Mouse (Mus musculus): ENCODE results near the gene Rpl35. TPM values are rescaled to one million over a fixed set of nuclear protein-coding genes. Genes with fewer than 3 reads are reported as not detected.

The Rpl35 gene
- total RNA-seq, 1 experiment = 1,524 TPM

- Histone ChIP-seq H3K27ac (ENCODE audit: insufficient read depth, low read depth, low read length, poor library complexity, severe bottlenecking) (no peak overlapping the region), H3K4me1 (ENCODE audit: control insufficient read depth in 2 of 2, insufficient read depth in 2 of 2, low read length in 2 of 2, poor library complexity in 1 of 2) (peaks cover 0 to 17% of the 10 kb centered on the region in 2 experiments; a peak in 1 of 4 replicates), H3K36me3 (ENCODE audit: control insufficient read depth, insufficient read depth, low read length, poor library complexity, severe bottlenecking) (no peaks in the 10 kb centered on the region), H3K9me3 (ENCODE audit: control insufficient read depth, insufficient read depth, low read depth, low read length) (no peaks in the 10 kb centered on the region), H3K4me3 (ENCODE audit: insufficient read depth in 1 of 2, low read depth in 1 of 2, low read length in 2 of 2, poor library complexity in 1 of 2, severe bottlenecking in 1 of 2) (no peak overlapping the region), H3K9ac (ENCODE audit: insufficient read depth, low read depth, low read length, poor library complexity, severe bottlenecking) (no peak overlapping the region)
- TF ChIP-seq HCFC1 (IDR thresholded peaks at IDR 0.05; ENCODE audit: borderline replicate concordance, insufficient read depth, low read length) (no peak), ZC3H11A (IDR thresholded peaks at IDR 0.05; ENCODE audit: borderline replicate concordance, low read depth, low read length) (no peak), MAFK (IDR thresholded peaks at IDR 0.05; ENCODE audit: insufficient read depth, low read depth, low read length) (no peak), CHD2 (IDR thresholded peaks at IDR 0.05; ENCODE audit: low read depth, low read length) (no peak), ZNF384 (IDR thresholded peaks at IDR 0.05; ENCODE audit: low read depth, low read length) (no peak)
- no peak for DNase-seq (ENCODE audit: low read depth, low spot score)
- in situ Hi-C loops (cut with MboI; ENCODE audit: low sequenced_read_pairs in 2 of 2, unreplicated experiment in 2 of 2) = no loop called here
Measured at GRCm38 (mm10) chr2:38973223-38973622, 32.2 kb downstream of the Rpl35 start.

DNA sequence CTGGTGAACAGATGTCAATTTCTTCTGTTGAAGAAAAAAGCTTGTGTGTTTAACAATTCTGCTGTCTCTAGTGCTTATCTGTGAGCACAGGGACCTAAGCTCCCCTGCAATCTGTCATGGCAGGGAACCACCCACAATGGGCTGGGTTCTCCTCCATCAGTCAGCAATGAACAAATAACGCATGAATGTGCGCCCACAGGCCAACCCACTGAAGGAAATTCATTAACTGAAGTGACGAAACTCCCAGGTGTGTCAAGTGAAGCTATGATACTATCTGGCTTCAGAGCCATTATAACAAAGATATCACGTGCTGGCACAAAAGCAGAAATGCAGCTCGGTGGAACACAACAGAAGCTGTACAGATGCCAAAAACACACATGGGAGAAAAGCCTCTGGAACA, 35.4 kb downstream of the Rpl35 start:
- DNase-seq (ENCODE audit: low read depth, low spot score) = no peak
- H3K9me3 ChIP-seq (ENCODE audit: control insufficient read depth, insufficient read depth, low read depth, low read length) = no peaks in the 10 kb centered on the region
- in situ Hi-C loops (cut with MboI; ENCODE audit: low sequenced_read_pairs in 2 of 2, unreplicated experiment in 2 of 2) = no loop called here
- no peak for TF ChIP-seq MAFK (IDR thresholded peaks at IDR 0.05; ENCODE audit: insufficient read depth, low read depth, low read length)
- no peak for TF ChIP-seq CHD2 (IDR thresholded peaks at IDR 0.05; ENCODE audit: low read depth, low read length)
- no peak for TF ChIP-seq ZC3H11A (IDR thresholded peaks at IDR 0.05; ENCODE audit: borderline replicate concordance, low read depth, low read length)
- no peak for TF ChIP-seq HCFC1 (IDR thresholded peaks at IDR 0.05; ENCODE audit: borderline replicate concordance, insufficient read depth, low read length)
- no peak for TF ChIP-seq ZNF384 (IDR thresholded peaks at IDR 0.05; ENCODE audit: low read depth, low read length)
- H3K36me3 ChIP-seq (ENCODE audit: control insufficient read depth, insufficient read depth, low read length, poor library complexity, severe bottlenecking) = no peaks in the 10 kb centered on the region
- no peak overlapping the region for H3K4me3 ChIP-seq (ENCODE audit: insufficient read depth in 1 of 2, low read depth in 1 of 2, low read length in 2 of 2, poor library complexity in 1 of 2, severe bottlenecking in 1 of 2)
- peaks cover 0 to 7% of the 10 kb centered on the region in 2 experiments; a peak in 1 of 4 replicates for H3K4me1 ChIP-seq (ENCODE audit: control insufficient read depth in 2 of 2, insufficient read depth in 2 of 2, low read length in 2 of 2, poor library complexity in 1 of 2)
- no peak overlapping the region for H3K27ac ChIP-seq (ENCODE audit: insufficient read depth, low read depth, low read length, poor library complexity, severe bottlenecking)
- H3K9ac ChIP-seq (ENCODE audit: insufficient read depth, low read depth, low read length, poor library complexity, severe bottlenecking) = no peak overlapping the region

- Histone ChIP-seq H3K36me3 (ENCODE audit: control insufficient read depth, insufficient read depth, low read length, poor library complexity, severe bottlenecking) (no peaks in the 10 kb centered on the region), H3K4me1 (ENCODE audit: control insufficient read depth in 2 of 2, insufficient read depth in 2 of 2, low read length in 2 of 2, poor library complexity in 1 of 2) (peaks cover 0 to 6% of the 10 kb centered on the region in 2 experiments; a peak in 1 of 4 replicates), H3K27ac (ENCODE audit: insufficient read depth, low read depth, low read length, poor library complexity, severe bottlenecking) (no peak overlapping the region), H3K9ac (ENCODE audit: insufficient read depth, low read depth, low read length, poor library complexity, severe bottlenecking) (no peak overlapping the region), H3K9me3 (ENCODE audit: control insufficient read depth, insufficient read depth, low read depth, low read length) (no peaks in the 10 kb centered on the region), H3K4me3 (ENCODE audit: insufficient read depth in 1 of 2, low read depth in 1 of 2, low read length in 2 of 2, poor library complexity in 1 of 2, severe bottlenecking in 1 of 2) (no peak overlapping the region)
- no peak for DNase-seq (ENCODE audit: low read depth, low spot score)
- in situ Hi-C loops (cut with MboI; ENCODE audit: low sequenced_read_pairs in 2 of 2, unreplicated experiment in 2 of 2) = no loop called here
- no peak for TF ChIP-seq ZNF384 (IDR thresholded peaks at IDR 0.05; ENCODE audit: low read depth, low read length)
- TF ChIP-seq MAFK (IDR thresholded peaks at IDR 0.05; ENCODE audit: insufficient read depth, low read depth, low read length) = no peak
- no peak for TF ChIP-seq ZC3H11A (IDR thresholded peaks at IDR 0.05; ENCODE audit: borderline replicate concordance, low read depth, low read length)
- TF ChIP-seq HCFC1 (IDR thresholded peaks at IDR 0.05; ENCODE audit: borderline replicate concordance, insufficient read depth, low read length) = no peak
- TF ChIP-seq CHD2 (IDR thresholded peaks at IDR 0.05; ENCODE audit: low read depth, low read length) = no peak
Measured at GRCm38 (mm10) chr2:38969650-38970049, 35.8 kb downstream of the Rpl35 start.

- in situ Hi-C loops (cut with MboI; ENCODE audit: low sequenced_read_pairs in 2 of 2, unreplicated experiment in 2 of 2) = no loop called here
- Histone ChIP-seq H3K27ac (ENCODE audit: insufficient read depth, low read depth, low read length, poor library complexity, severe bottlenecking) (no peak overlapping the region), H3K9me3 (ENCODE audit: control insufficient read depth, insufficient read depth, low read depth, low read length) (no peaks in the 10 kb centered on the region), H3K36me3 (ENCODE audit: control insufficient read depth, insufficient read depth, low read length, poor library complexity, severe bottlenecking) (no peaks in the 10 kb centered on the region), H3K4me1 (ENCODE audit: control insufficient read depth in 2 of 2, insufficient read depth in 2 of 2, low read length in 2 of 2, poor library complexity in 1 of 2) (peaks cover 0 to 2% of the 10 kb centered on the region in 2 experiments; a peak in 1 of 4 replicates), H3K4me3 (ENCODE audit: insufficient read depth in 1 of 2, low read depth in 1 of 2, low read length in 2 of 2, poor library complexity in 1 of 2, severe bottlenecking in 1 of 2) (no peak overlapping the region), H3K9ac (ENCODE audit: insufficient read depth, low read depth, low read length, poor library complexity, severe bottlenecking) (no peak overlapping the region)
- DNase-seq (ENCODE audit: low read depth, low spot score) = no peak
- TF ChIP-seq ZNF384 (IDR thresholded peaks at IDR 0.05; ENCODE audit: low read depth, low read length) = no peak
- TF ChIP-seq CHD2 (IDR thresholded peaks at IDR 0.05; ENCODE audit: low read depth, low read length) = no peak
- TF ChIP-seq HCFC1 (IDR thresholded peaks at IDR 0.05; ENCODE audit: borderline replicate concordance, insufficient read depth, low read length) = no peak
- TF ChIP-seq ZC3H11A (IDR thresholded peaks at IDR 0.05; ENCODE audit: borderline replicate concordance, low read depth, low read length) = no peak
- TF ChIP-seq MAFK (IDR thresholded peaks at IDR 0.05; ENCODE audit: insufficient read depth, low read depth, low read length) = no peak
Measured at GRCm38 (mm10) chr2:38964198-38964597, 41.2 kb downstream of the Rpl35 start.

Data from ES-E14 (cell line).